Mouse (Mus musculus) embryonic facial prominence, embryonic 14.5 days (tissue): ENCODE data around the gene Smim15. TPM values are rescaled to one million over a fixed set of nuclear protein-coding genes. Genes with fewer than 3 reads are reported as not detected.
A peak's percentile ranks its signal among the peaks of the same experiment; 100 is the strongest.

ENCODE experiments used
- ATAC-seq: fragments of 200-750 bp; cut with Nextera tagmentation; 2 replicates; pipeline ENCODE4 v1.8.0; 2017; ENCODE audit warnings: low read depth, moderate number of reproducible peaks, moderate TSS enrichment
- DNase-seq: peaks from one replicate; pipeline ENCODE4 v3.0.0-alpha.2; 2015; ENCODE audit warnings: low spot score
- H3K27ac ChIP-seq: fragments of 300-500 bp; sonication (generic); replicated peaks from 2 replicates; pipeline ENCODE4 v1.5.1; 2014; ENCODE audit warnings: low read depth, mild to moderate bottlenecking, low read length, moderate library complexity
- H3K27me3 ChIP-seq: fragments of 300-500 bp; sonication (generic); replicated peaks from 2 replicates; pipeline ENCODE4 v1.6.1; 2014; ENCODE audit warnings: low read length; ENCODE audit not compliant: control insufficient read depth, insufficient read depth
- H3K36me3 ChIP-seq: fragments of 300-500 bp; sonication (generic); 2 replicates; pipeline ENCODE4 v1.6.1; 2014; ENCODE audit warnings: low read length, mixed read lengths; ENCODE audit not compliant: control insufficient read depth, insufficient read depth
- H3K4me1 ChIP-seq: fragments of 300-500 bp; sonication (generic); 2 replicates; pipeline ENCODE4 v1.6.1; 2014; ENCODE audit warnings: antibody characterized with exemption, low read length; ENCODE audit not compliant: control insufficient read depth, insufficient read depth
- H3K4me2 ChIP-seq: fragments of 300-500 bp; sonication (generic); 2 replicates; pipeline ENCODE4 v1.6.1; 2014; ENCODE audit warnings: low read depth, mild to moderate bottlenecking, low read length, moderate library complexity, mixed read lengths
- H3K4me3 ChIP-seq: fragments of 300-500 bp; sonication (generic); 2 replicates; pipeline ENCODE4 v1.5.1; 2014; ENCODE audit warnings: low read depth, mild to moderate bottlenecking, low read length
- H3K9ac ChIP-seq: fragments of 300-500 bp; sonication (generic); 2 replicates; pipeline ENCODE4 v1.6.1; 2014; ENCODE audit warnings: low read depth, mild to moderate bottlenecking, low read length, moderate library complexity, mixed read lengths
- H3K9me3 ChIP-seq: fragments of 300-500 bp; sonication (generic); 2 replicates; pipeline ENCODE4 v1.6.1; 2016; ENCODE audit warnings: low read length; ENCODE audit not compliant: control insufficient read depth
- WGBS: fragments of 180-500 bp; shearing (Covaris S2); extraction: QIAGEN DNeasy Blood & Tissue Kit; methylation state at CpG from one replicate; pipeline ENCODE4 v1.1.7; 2014; 5-methylcytosine and 5-hydroxymethylcytosine counted together
- polyA plus RNA-seq: library from polyadenylated mRNA; unstranded; fragments of >200 nt; fragmentation: Nextera tagmentation; extraction: Ambion mirVana; gene quantifications from 2 replicates; pipeline ENCODE4 v1.2.1, GENCODE M21; 2014

Smim15 gene
- polyA plus RNA-seq: 56.5 and 57.1 TPM in 2 replicates

- peaks cover 17% of the 10 kb centered on the region for H3K4me1 ChIP-seq
- H3K4me2 ChIP-seq: peak within 1 kb of the TSS; percentile 67
- peaks cover 10% of the 10 kb centered on the region for H3K36me3 ChIP-seq
- peak within 1 kb of the TSS; percentile 66 for H3K4me3 ChIP-seq
- no peaks in the 10 kb centered on the region for H3K27me3 ChIP-seq
- no peaks in the 10 kb centered on the region for H3K9me3 ChIP-seq
- peak within 1 kb of the TSS; percentile 87 for H3K27ac ChIP-seq
- WGBS: under 1% methylated on average over 31 of the region's 71 CpGs
- peak within 1 kb of the TSS; percentile 82 for H3K9ac ChIP-seq
- DNase-seq (peak; percentile 97), ATAC-seq (peak; percentile 96)
Observed at GRCm38 (mm10) chr13:108044222-108044941, at the start of gene Smim15. Gene Smim15, plus strand, starts transcription at chr13:108044446.

- no peaks in the 10 kb centered on the region for H3K27me3 ChIP-seq
- H3K9ac ChIP-seq: no peak overlapping the region
- H3K9me3 ChIP-seq: no peaks in the 10 kb centered on the region
- WGBS: 54% methylated on average over 7 of the region's 7 CpGs
- H3K27ac ChIP-seq: no peak overlapping the region
- H3K36me3 ChIP-seq: no peaks in the 10 kb centered on the region
- no peak overlapping the region for H3K4me2 ChIP-seq
- no peak overlapping the region for H3K4me3 ChIP-seq
- no peaks in the 10 kb centered on the region for H3K4me1 ChIP-seq
- peak; percentile 25 for DNase-seq
- ATAC-seq: no peak
Observed at GRCm38 (mm10) chr13:107995211-107995610, 49.0 kb upstream of the Smim15 start.

- H3K9me3 ChIP-seq: no peaks in the 10 kb centered on the region
- no peak overlapping the region for H3K27ac ChIP-seq
- DNase-seq (no peak), ATAC-seq (no peak)
- no peak overlapping the region for H3K9ac ChIP-seq
- no peaks in the 10 kb centered on the region for H3K27me3 ChIP-seq
- WGBS: 93% methylated on average over 3 of the region's 3 CpGs
- no peak overlapping the region for H3K4me3 ChIP-seq
- no peak overlapping the region for H3K4me2 ChIP-seq
- H3K36me3 ChIP-seq: no peaks in the 10 kb centered on the region
- no peaks in the 10 kb centered on the region for H3K4me1 ChIP-seq
Observed at GRCm38 (mm10) chr13:107996301-107996700, 47.9 kb upstream of the Smim15 start.

- no peak for DNase-seq
- Histone ChIP-seq H3K4me1 (0 out of 2 replicates have a peak, but pooled peaks cover 3% of the 10 kb centered on the region), H3K27ac (no peak overlapping the region), H3K4me2 (no peak overlapping the region), H3K36me3 (no peaks in the 10 kb centered on the region), H3K4me3 (no peak overlapping the region), H3K9me3 (peaks cover 5% of the 10 kb centered on the region; the same call in 1 of the 2 replicates), H3K9ac (no peak overlapping the region), H3K27me3 (no peaks in the 10 kb centered on the region)
- ATAC-seq: no peak
- 81% methylated on average over 4 of the region's 4 CpGs for WGBS
Observed at GRCm38 (mm10) chr13:108007861-108008260, 36.4 kb upstream of the Smim15 start.

GRCm38 (mm10) chr13:108013110-108013509 is 31.1 kb upstream of the Smim15 start:
- WGBS: 78% methylated on average over 8 of the region's 8 CpGs
- ATAC-seq: no peak

GRCm38 (mm10) chr13:108013839-108014238 is 30.4 kb upstream of the Smim15 start:
- Histone ChIP-seq H3K4me3 (no peak overlapping the region), H3K27ac (no peak overlapping the region), H3K4me2 (no peak overlapping the region), H3K9me3 (peaks cover 2% of the 10 kb centered on the region; the same call in 1 of the 2 replicates), H3K9ac (no peak overlapping the region), H3K4me1 (no peaks in the 10 kb centered on the region), H3K36me3 (no peaks in the 10 kb centered on the region), H3K27me3 (no peaks in the 10 kb centered on the region)
- ATAC-seq: no peak
- WGBS: 89% methylated on average over 6 of the region's 6 CpGs
- DNase-seq: no peak

More at GRCm38 (mm10) chr13:108013110-108013509, 31.1 kb upstream of the Smim15 start:
- H3K27ac ChIP-seq: no peak overlapping the region
- H3K9me3 ChIP-seq: peaks cover 5% of the 10 kb centered on the region; the same call in 1 of the 2 replicates
- no peak overlapping the region for H3K4me2 ChIP-seq
- H3K4me1 ChIP-seq: no peaks in the 10 kb centered on the region
- no peak overlapping the region for H3K9ac ChIP-seq
- no peak for DNase-seq
- no peak overlapping the region for H3K4me3 ChIP-seq
- no peaks in the 10 kb centered on the region for H3K36me3 ChIP-seq
- no peaks in the 10 kb centered on the region for H3K27me3 ChIP-seq

GRCm38 (mm10) chr13:108015166-108015565 is 29.1 kb upstream of the Smim15 start:
- no peak for ATAC-seq
- WGBS: 78% methylated on average over 6 of the region's 6 CpGs

GRCm38 (mm10) chr13:108017349-108017748 is 26.9 kb upstream of the Smim15 start:
- Histone ChIP-seq H3K27me3 (no peaks in the 10 kb centered on the region), H3K36me3 (no peaks in the 10 kb centered on the region), H3K4me2 (no peak overlapping the region), H3K4me3 (no peak overlapping the region), H3K27ac (no peak overlapping the region), H3K4me1 (no peaks in the 10 kb centered on the region), H3K9me3 (no peaks in the 10 kb centered on the region), H3K9ac (no peak overlapping the region)
- WGBS: 84% methylated on average over 6 of the region's 6 CpGs
- DNase-seq (no peak), ATAC-seq (no peak)

More at GRCm38 (mm10) chr13:108015166-108015565, 29.1 kb upstream of the Smim15 start:
- H3K9me3 ChIP-seq: no peaks in the 10 kb centered on the region
- no peak overlapping the region for H3K4me2 ChIP-seq
- H3K9ac ChIP-seq: no peak overlapping the region
- no peak overlapping the region for H3K27ac ChIP-seq
- no peak for DNase-seq
- no peaks in the 10 kb centered on the region for H3K36me3 ChIP-seq
- no peak overlapping the region for H3K4me3 ChIP-seq
- H3K4me1 ChIP-seq: no peaks in the 10 kb centered on the region
- no peaks in the 10 kb centered on the region for H3K27me3 ChIP-seq

GRCm38 (mm10) chr13:108025802-108026201 is 18.4 kb upstream of the Smim15 start:
- H3K27me3 ChIP-seq: no peaks in the 10 kb centered on the region

More at GRCm38 (mm10) chr13:108025802-108026201, 18.4 kb upstream of the Smim15 start:
- Histone ChIP-seq H3K36me3 (no peaks in the 10 kb centered on the region), H3K9me3 (no peaks in the 10 kb centered on the region), H3K4me1 (no peaks in the 10 kb centered on the region), H3K9ac (no peak overlapping the region), H3K4me3 (no peak overlapping the region), H3K4me2 (no peak overlapping the region), H3K27ac (no peak overlapping the region)
- DNase-seq: no peak
- no peak for ATAC-seq
- 64% methylated on average over 3 of the region's 3 CpGs for WGBS
